Mouse (Mus musculus): ENCODE data around the gene 2200002D01Rik. TPM values are rescaled to one million over a fixed set of nuclear protein-coding genes. Genes with fewer than 3 reads are reported as not detected.

Gene 2200002D01Rik
- total and polyA plus RNA-seq, 3 experiments, result 0.22 TPM; not detected in 2

GRCm38 (mm10) chr7:29279924-29280323 is 31.7 kb upstream of the 2200002D01Rik start:
- DNase-seq (ENCODE audit: low spot score) (no peak), ATAC-seq (ENCODE audit: extremely low read depth, insufficient number of reproducible peaks, low FRiP score, poor library complexity, severe bottlenecking) (no peak)
- H3K4me3 ChIP-seq (ENCODE audit: low read depth, low read length), result no peak overlapping the region; the same call in 1 of the 2 replicates
- peaks cover 3% of the 10 kb centered on the region for H3K27me3 ChIP-seq (ENCODE audit: insufficient read depth, low read length)
- H3K36me3 ChIP-seq (replicated peaks), result peaks cover 39% of the 10 kb centered on the region
- peaks cover 34% of the 10 kb centered on the region for H3K4me1 ChIP-seq (ENCODE audit: insufficient read depth, low read depth, low read length)
- TF ChIP-seq GATA2 (IDR thresholded peaks at IDR 0.05; ENCODE audit: borderline replicate concordance, low read depth, low read length), result no peak
- TF ChIP-seq GATA1 (IDR thresholded peaks at IDR 0.05; ENCODE audit: borderline replicate concordance, low read length), result no peak
- TF ChIP-seq POLR2AphosphoS5 (IDR thresholded peaks at IDR 0.05; ENCODE audit: insufficient replicate concordance, low read depth, low read length), result no peak
- H3K9me3 ChIP-seq (replicated peaks), result no peaks in the 10 kb centered on the region

DNA sequence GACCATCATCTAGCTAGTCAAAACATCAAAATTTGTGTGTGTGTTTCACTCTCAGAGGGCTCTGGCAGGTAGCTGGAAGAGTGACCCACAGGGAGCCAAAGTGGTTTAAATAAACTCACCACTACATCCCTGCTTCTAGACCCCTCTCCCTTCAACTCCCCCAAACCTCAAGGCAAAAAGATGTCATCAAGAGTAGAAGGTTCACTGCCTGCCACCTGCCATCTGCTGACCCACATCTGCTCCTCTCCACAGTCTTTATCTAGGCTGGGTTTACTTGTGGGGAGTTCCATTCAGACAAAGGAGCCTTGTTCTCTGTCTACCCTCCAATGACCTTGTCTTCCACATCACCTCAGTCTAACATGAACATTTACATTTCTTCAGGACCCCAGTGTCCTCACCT is 31.0 kb upstream of the 2200002D01Rik start:
- Histone ChIP-seq H3K4me3 (ENCODE audit: low read depth, low read length) (no peak overlapping the region), H3K4me1 (ENCODE audit: insufficient read depth, low read depth, low read length) (peaks cover 34% of the 10 kb centered on the region), H3K36me3 (replicated peaks) (peaks cover 46% of the 10 kb centered on the region), H3K27me3 (ENCODE audit: insufficient read depth, low read length) (no peaks in the 10 kb centered on the region), H3K9me3 (replicated peaks) (no peaks in the 10 kb centered on the region)
- no peak for TF ChIP-seq GATA1 (IDR thresholded peaks at IDR 0.05; ENCODE audit: borderline replicate concordance, low read length)
- DNase-seq (ENCODE audit: low spot score) (no peak), ATAC-seq (ENCODE audit: extremely low read depth, insufficient number of reproducible peaks, low FRiP score, poor library complexity, severe bottlenecking) (no peak)

GRCm38 (mm10) chr7:29277510-29277909 is 29.2 kb upstream of the 2200002D01Rik start:
- H3K4me3 ChIP-seq (ENCODE audit: low read depth, low read length), result no peak overlapping the region
- no peaks in the 10 kb centered on the region for H3K27me3 ChIP-seq (ENCODE audit: insufficient read depth, low read length)
- peaks cover 34% of the 10 kb centered on the region for H3K4me1 ChIP-seq (ENCODE audit: insufficient read depth, low read depth, low read length)
- no peaks in the 10 kb centered on the region for H3K9me3 ChIP-seq (replicated peaks)
- TF ChIP-seq GATA1 (IDR thresholded peaks at IDR 0.05; ENCODE audit: borderline replicate concordance, low read length), result no peak
- peaks cover 58% of the 10 kb centered on the region for H3K36me3 ChIP-seq (replicated peaks)
- DNase-seq (ENCODE audit: low spot score), result no peak
- ATAC-seq (ENCODE audit: extremely low read depth, insufficient number of reproducible peaks, low FRiP score, poor library complexity, severe bottlenecking), result no peak

DNA sequence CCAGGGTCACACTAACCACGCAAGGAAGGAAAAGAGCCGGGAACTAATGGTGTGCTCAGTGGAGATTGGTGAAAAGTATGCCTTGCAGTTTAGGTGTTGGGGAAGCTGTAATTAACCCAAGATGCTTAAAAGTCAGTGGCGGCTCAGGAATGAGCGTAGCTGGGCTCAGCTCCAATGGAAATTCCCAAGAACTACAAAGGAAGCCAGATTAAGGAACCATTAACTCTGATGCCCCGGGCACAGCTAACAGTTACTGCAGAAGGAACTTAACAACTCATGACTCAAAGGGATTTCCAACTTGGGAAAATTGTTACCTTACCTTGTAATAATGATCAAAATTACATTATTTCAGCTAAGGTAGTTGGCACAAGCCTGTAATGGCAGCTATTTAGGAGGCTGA is 28.4 kb upstream of the 2200002D01Rik start:
- no peak for ATAC-seq (ENCODE audit: extremely low read depth, insufficient number of reproducible peaks, low FRiP score, poor library complexity, severe bottlenecking)
- H3K9me3 ChIP-seq (replicated peaks), result no peaks in the 10 kb centered on the region
- no peak for TF ChIP-seq GATA2 (IDR thresholded peaks at IDR 0.05; ENCODE audit: borderline replicate concordance, low read depth, low read length)
- TF ChIP-seq GATA1 (IDR thresholded peaks at IDR 0.05; ENCODE audit: borderline replicate concordance, low read length), result no peak
- no peak for TF ChIP-seq POLR2AphosphoS5 (IDR thresholded peaks at IDR 0.05; ENCODE audit: insufficient replicate concordance, low read depth, low read length)
- no peak for TF ChIP-seq TAL1 (conservative IDR thresholded peaks at IDR 0.05; ENCODE audit: low read depth, low read length)
- TF ChIP-seq CTCF (IDR thresholded peaks at IDR 0.05; ENCODE audit: low read depth, low read length), result no peak

GRCm38 (mm10) chr7:29271687-29272465 is 23.6 kb upstream of the 2200002D01Rik start:
- TF ChIP-seq GATA2 (IDR thresholded peaks at IDR 0.05; ENCODE audit: borderline replicate concordance, low read depth, low read length) (no peak), POLR2AphosphoS5 (IDR thresholded peaks at IDR 0.05; ENCODE audit: insufficient replicate concordance, low read depth, low read length) (no peak), TAL1 (conservative IDR thresholded peaks at IDR 0.05; ENCODE audit: low read depth, low read length) (no peak), GATA1 (IDR thresholded peaks at IDR 0.05; ENCODE audit: borderline replicate concordance, low read length) (no peak), CTCF (IDR thresholded peaks at IDR 0.05; ENCODE audit: low read depth, low read length) (no peak)
- DNase-seq (ENCODE audit: low spot score), result no peak
- H3K36me3 ChIP-seq (replicated peaks), result peaks cover 69% of the 10 kb centered on the region
- ATAC-seq (ENCODE audit: extremely low read depth, insufficient number of reproducible peaks, low FRiP score, poor library complexity, severe bottlenecking), result no peak
- H3K27me3 ChIP-seq (ENCODE audit: insufficient read depth, low read length), result no peaks in the 10 kb centered on the region
- H3K4me1 ChIP-seq (ENCODE audit: insufficient read depth, low read depth, low read length), result peaks cover 8% of the 10 kb centered on the region
- H3K9me3 ChIP-seq (replicated peaks), result no peaks in the 10 kb centered on the region
- no peak overlapping the region for H3K4me3 ChIP-seq (ENCODE audit: low read depth, low read length)

More for the DNA sequence above, 28.4 kb upstream of the 2200002D01Rik start:
- Histone ChIP-seq H3K27me3 (ENCODE audit: insufficient read depth, low read length) (no peaks in the 10 kb centered on the region), H3K4me3 (ENCODE audit: low read depth, low read length) (no peak overlapping the region), H3K4me1 (ENCODE audit: insufficient read depth, low read depth, low read length) (peaks cover 31% of the 10 kb centered on the region), H3K36me3 (replicated peaks) (peaks cover 63% of the 10 kb centered on the region)
- DNase-seq (ENCODE audit: low spot score), result no peak

GRCm38 (mm10) chr7:29270445-29270844 is 22.2 kb upstream of the 2200002D01Rik start:
- H3K36me3 ChIP-seq (replicated peaks), result peaks cover 69% of the 10 kb centered on the region
- no peaks in the 10 kb centered on the region for H3K27me3 ChIP-seq (ENCODE audit: insufficient read depth, low read length)
- ATAC-seq (ENCODE audit: extremely low read depth, insufficient number of reproducible peaks, low FRiP score, poor library complexity, severe bottlenecking), result no peak
- DNase-seq (ENCODE audit: low spot score), result no peak
- TF ChIP-seq TAL1 (conservative IDR thresholded peaks at IDR 0.05; ENCODE audit: low read depth, low read length) (no peak), POLR2AphosphoS5 (IDR thresholded peaks at IDR 0.05; ENCODE audit: insufficient replicate concordance, low read depth, low read length) (no peak), GATA1 (IDR thresholded peaks at IDR 0.05; ENCODE audit: borderline replicate concordance, low read length) (no peak), CTCF (IDR thresholded peaks at IDR 0.05; ENCODE audit: low read depth, low read length) (no peak), GATA2 (IDR thresholded peaks at IDR 0.05; ENCODE audit: borderline replicate concordance, low read depth, low read length) (no peak)
- H3K4me1 ChIP-seq (ENCODE audit: insufficient read depth, low read depth, low read length), result peaks cover 4% of the 10 kb centered on the region
- no peaks in the 10 kb centered on the region for H3K9me3 ChIP-seq (replicated peaks)
- no peak overlapping the region for H3K4me3 ChIP-seq (ENCODE audit: low read depth, low read length)

- TF ChIP-seq GATA2 (IDR thresholded peaks at IDR 0.05; ENCODE audit: borderline replicate concordance, low read depth, low read length) (no peak), TAL1 (conservative IDR thresholded peaks at IDR 0.05; ENCODE audit: low read depth, low read length) (no peak), CTCF (IDR thresholded peaks at IDR 0.05; ENCODE audit: low read depth, low read length) (no peak), POLR2AphosphoS5 (IDR thresholded peaks at IDR 0.05; ENCODE audit: insufficient replicate concordance, low read depth, low read length) (no peak), GATA1 (IDR thresholded peaks at IDR 0.05; ENCODE audit: borderline replicate concordance, low read length) (no peak)
- Histone ChIP-seq H3K27me3 (ENCODE audit: insufficient read depth, low read length) (no peaks in the 10 kb centered on the region), H3K4me1 (ENCODE audit: insufficient read depth, low read depth, low read length) (peaks cover 2% of the 10 kb centered on the region), H3K36me3 (replicated peaks) (peaks cover 76% of the 10 kb centered on the region), H3K9me3 (replicated peaks) (no peaks in the 10 kb centered on the region), H3K4me3 (ENCODE audit: low read depth, low read length) (no peak overlapping the region)
- ATAC-seq (ENCODE audit: extremely low read depth, insufficient number of reproducible peaks, low FRiP score, poor library complexity, severe bottlenecking) (no peak), DNase-seq (ENCODE audit: low spot score) (no peak)
Observed at GRCm38 (mm10) chr7:29266931-29267330, 18.7 kb upstream of the 2200002D01Rik start.

Measured in G1E (cell line).